Mouse (Mus musculus) large intestine, adult 2 months (tissue): Measurements from ENCODE around the gene Anxa2. TPM values are rescaled to one million over a fixed set of nuclear protein-coding genes. Genes with fewer than 3 reads are reported as not detected.

ENCODE experiments used
- DNase-seq: peaks from one replicate; pipeline ENCODE4 v3.0.0-alpha.2; 2012; ENCODE audit warnings: low read depth, low spot score
- WGBS: fragments of 180-500 bp; shearing (Covaris S2); methylation state at CpG from one replicate; pipeline ENCODE4 v1.1.7; 2018; 5-methylcytosine and 5-hydroxymethylcytosine counted together
- polyA plus RNA-seq: library from polyadenylated mRNA; depleted of rRNA; stranded (reverse); fragments of >200 nt; gene quantifications from 2 replicates; pipeline ENCODE4 v1.2.3, GENCODE M21; 2012; rRNA removed

The Anxa2 gene
- polyA plus RNA-seq: 898 and 1,061 TPM in 2 replicates

- DNase-seq: peak; percentile 96
- 5% methylated on average over 37 of the region's 37 CpGs for WGBS
These were observed at the start of gene Anxa2 for GRCm38 (mm10) chr9:69453066-69453900. TSS of gene Anxa2 (plus strand) at chr9:69453620.

- no peak for DNase-seq
- 86% methylated on average over 6 of the region's 6 CpGs for WGBS
These were observed 48.7 kb upstream of the Anxa2 start for GRCm38 (mm10) chr9:69404671-69405070.

GRCm38 (mm10) chr9:69419476-69419875 is 33.9 kb upstream of the Anxa2 start:
- 100% methylated on average over 1 of the region's 1 CpGs for WGBS
- no peak for DNase-seq

DNA sequence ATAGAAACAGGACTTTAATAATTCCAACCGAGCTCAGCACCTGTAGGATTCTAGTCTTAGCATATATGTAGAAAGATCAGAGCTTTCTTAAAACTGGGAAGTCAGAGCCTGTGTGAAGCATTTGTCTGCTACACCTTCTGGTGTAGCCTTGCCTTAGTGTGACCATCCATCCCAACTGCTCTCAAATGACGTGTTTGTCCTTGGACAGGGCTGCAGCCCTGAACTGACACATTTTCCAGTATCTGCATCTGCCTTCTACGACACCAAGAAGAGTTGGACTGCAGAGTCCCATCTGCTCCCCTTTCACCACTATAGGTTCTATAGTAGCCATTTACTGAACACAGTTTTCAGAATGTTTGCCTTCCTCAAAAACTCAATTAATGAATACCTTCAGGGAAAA is 22.9 kb upstream of the Anxa2 start:
- WGBS: 89% methylated on average over 3 of the region's 3 CpGs
- DNase-seq: no peak

- DNase-seq: no peak
- 80% methylated on average over 6 of the region's 6 CpGs for WGBS
These were observed 21.4 kb upstream of the Anxa2 start for GRCm38 (mm10) chr9:69431863-69432555.

GRCm38 (mm10) chr9:69435194-69435593 is 18.2 kb upstream of the Anxa2 start:
- 49% methylated on average over 10 of the region's 10 CpGs for WGBS
- DNase-seq: no peak

GRCm38 (mm10) chr9:69435662-69436061 is 17.8 kb upstream of the Anxa2 start:
- no peak for DNase-seq

DNA sequence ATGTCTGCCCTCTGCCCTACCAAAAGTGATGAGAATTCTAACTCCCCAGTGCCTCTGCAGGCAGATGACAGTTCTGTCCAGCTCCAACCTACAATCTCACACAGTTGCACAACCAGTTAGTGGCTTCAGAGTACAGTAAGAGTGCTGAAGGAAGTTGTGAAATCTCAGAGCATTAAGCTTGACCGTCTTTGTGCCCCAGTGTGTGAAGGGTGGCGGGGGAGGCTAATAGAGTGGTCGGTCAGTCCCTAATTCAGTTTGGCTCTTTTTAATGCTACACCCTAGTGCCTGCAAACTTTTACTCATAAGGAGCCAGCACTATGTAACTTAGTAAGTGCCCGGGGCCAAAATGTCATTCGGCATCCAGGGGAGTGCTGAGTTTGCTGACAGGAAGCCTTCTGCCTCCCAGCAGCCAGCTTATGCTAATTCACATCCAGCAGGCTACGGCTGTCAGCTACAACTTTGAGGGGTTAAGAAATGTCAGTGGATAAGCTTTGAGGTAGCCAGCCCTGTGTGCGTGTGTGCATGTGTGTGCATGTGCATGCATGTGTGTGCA is 13.5 kb upstream of the Anxa2 start:
- 37% methylated on average over 7 of the region's 7 CpGs for WGBS
- no peak for DNase-seq

DNA sequence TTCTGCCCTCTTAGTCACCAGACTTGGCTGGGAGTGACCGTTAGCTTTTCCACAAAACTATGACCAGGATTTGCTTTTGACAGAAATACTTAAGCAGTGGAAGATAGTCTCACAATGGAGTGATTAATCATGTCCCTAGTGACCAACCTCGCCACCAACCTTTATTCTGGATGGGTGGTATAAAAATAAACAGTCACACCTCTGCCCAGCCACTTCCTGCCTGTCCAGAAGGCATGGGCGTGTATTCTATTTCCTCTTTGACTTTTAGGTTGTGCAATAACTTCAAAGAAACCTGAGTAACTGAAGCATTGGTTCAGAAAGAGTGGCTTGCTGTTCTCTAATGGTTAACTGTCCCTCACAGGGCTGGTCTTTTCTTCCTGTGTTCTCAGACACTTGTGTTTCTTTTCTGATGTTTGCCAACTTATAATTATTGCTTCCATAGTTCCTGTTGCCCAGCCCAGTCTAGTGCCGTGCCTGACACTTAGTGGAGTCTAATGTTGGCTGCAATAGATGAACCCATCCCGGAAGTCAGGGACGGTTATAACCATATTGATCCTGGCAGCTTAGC is 10.9 kb upstream of the Anxa2 start:
- DNase-seq: no peak

DNA sequence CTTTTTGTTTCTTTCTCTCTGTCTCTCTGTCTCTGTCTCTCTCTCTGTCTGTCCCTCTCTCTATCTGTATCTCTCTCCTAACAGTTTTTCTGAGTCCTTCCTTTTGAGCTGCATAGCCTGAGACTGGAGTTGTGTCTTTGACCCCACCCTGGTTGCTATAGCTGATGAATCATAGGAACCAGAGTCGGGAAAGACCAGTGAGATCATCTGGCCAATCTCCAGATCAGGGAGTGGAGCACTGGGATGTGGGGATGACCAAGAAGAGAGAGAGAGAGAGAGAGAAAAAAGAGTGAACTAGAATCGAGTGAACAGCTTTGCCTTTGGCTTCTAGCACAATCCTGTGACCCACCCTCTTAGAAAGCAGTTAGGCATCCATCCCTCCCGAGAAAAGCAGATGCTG is 10.2 kb upstream of the Anxa2 start:
- 6% methylated on average over 3 of the region's 3 CpGs for WGBS
- peak; percentile 90 for DNase-seq

More for the DNA sequence above, 10.9 kb upstream of the Anxa2 start:
- 15% methylated on average over 6 of the region's 6 CpGs for WGBS

GRCm38 (mm10) chr9:69448801-69449200 is 4.6 kb upstream of the Anxa2 start:
- no peak for DNase-seq
- 69% methylated on average over 3 of the region's 3 CpGs for WGBS

DNA sequence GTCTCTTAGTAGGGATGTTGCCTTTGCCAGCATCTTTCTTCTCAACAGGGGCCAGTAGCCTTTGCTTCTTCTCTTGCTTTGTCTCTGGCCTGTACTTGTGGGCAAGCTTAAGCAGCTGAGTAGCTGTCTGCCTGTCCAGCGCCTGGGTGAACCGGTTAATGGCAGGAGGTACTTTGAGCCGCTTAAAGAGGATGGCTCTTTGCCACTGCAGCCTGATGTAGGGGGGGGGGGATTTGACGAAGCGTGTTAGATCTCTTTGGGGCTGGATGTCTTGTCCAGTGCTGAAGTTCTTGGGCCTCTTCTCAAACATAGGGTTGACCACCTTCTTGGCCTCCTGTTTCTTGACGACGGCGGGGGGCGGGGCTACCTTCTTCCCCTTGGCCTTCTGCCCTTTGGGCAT is 2.8 kb upstream of the Anxa2 start:
- no peak for DNase-seq
- WGBS: 82% methylated on average over 9 of the region's 9 CpGs

GRCm38 (mm10) chr9:69451886-69452810 is 1.3 kb upstream of the Anxa2 start:
- no peak for DNase-seq
- 93% methylated on average over 10 of the region's 10 CpGs for WGBS

DNA sequence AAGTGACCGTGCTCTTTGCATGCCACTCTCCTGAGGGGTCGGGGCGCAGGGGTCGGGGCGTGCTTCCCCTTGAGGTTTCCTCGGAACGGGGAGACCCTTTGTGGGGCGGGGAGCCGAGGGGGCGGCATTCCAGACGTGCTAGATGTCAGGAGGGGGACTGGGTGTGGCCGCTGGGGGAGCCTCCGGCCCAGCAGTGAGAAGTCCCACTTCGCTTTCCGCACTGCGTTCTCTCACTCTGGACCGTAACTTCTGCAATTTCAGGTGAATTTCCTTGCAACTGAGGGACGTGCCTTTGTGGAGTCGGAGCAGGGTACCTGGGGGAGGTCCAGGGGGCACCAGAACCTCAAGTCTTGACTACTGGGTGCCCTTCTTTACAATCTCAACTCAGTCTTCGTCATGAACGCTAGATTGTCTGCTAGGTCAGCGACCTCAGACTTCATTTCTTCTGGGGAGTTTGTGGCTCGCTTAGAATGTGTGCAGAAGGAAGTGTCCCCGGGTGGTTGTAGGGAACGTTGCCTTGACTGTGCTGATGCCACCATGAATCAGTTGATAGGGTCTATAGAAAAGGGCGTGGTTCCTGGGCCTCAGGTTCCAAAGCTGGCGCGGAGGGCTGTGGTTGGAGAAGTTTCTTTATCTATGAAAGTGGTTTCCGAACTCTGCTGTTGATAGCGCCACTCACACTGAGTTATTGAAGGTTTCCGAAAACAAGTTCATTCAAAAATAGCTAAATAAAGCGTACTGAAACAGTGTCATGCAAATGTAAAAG is 664 bp downstream of the Anxa2 start:
- WGBS: 5% methylated on average over 32 of the region's 32 CpGs
- DNase-seq: no peak

DNA sequence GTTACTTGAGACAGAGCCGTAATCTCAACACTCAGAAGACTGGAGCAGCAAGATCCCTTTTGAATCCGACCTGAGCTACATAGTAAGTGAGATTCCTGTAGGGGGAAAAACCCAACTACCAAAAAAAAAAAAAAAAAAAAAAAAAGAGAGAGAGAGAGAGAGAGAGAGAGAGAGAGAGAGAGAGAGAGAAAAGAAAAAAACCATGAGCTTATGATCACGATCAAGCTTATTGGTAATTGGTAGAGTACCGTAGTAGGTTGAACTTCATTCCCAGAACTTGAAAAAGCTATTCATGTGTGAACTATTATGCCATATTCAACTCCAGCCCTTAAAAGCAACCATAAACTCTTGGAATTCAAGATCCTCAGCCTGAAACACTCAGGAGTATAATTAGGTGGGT is 1.3 kb downstream of the Anxa2 start:
- WGBS: 24% methylated on average over 4 of the region's 4 CpGs
- no peak for DNase-seq

DNA sequence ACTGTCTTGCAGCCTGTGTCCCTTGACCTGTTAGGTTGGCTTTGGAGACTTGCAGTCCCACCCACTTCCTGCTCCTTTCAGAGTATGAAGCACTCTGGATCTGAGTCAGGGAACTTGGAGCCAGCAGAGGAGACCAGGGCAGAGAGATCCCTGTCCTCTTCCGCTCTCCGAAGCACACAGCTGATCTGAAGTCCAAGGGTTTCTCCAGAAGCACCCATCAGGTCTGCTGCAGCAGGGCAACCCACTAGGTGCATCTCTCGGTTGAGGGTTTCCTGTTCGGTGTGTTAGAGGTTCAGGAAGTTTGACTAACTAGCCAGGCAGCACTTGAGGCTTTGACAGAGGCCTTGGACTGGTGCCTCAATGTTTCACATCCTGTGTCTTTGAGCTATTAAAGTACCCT is 2.0 kb downstream of the Anxa2 start:
- DNase-seq: no peak

DNA sequence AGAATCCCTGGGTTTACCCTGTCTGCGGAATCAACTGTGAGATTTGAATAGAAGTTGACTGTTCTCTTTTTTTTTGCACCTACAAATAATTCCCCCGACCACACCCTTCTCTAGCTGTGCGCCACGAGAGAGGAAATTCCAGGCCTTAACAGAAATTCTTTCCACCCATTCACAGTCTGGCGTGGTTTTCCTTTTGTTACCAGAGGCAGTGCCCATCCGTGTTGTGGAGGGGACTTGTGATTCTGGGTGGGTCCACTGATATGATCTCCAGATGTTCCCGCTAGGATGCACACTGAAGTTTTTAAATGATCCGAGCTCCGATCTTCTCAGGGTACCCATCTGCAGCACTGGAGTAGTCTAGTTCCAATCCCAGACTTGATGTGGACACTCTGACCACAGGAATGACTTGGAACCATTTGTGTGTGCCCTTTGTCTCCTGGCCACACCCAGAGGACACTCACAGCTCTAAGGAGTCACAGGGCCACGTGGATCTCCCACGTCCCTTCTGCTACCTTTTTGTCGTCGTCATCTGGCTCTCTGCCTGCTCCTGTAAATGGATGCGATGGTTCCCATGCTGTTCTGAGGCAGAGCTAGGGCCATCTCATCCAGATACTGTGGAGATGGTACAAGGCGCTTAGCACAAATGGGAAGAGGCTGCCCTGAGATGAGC is 3.1 kb downstream of the Anxa2 start:
- no peak for DNase-seq
- WGBS: 35% methylated on average over 15 of the region's 15 CpGs

More for the DNA sequence above, 2.0 kb downstream of the Anxa2 start:
- 12% methylated on average over 4 of the region's 4 CpGs for WGBS

DNA sequence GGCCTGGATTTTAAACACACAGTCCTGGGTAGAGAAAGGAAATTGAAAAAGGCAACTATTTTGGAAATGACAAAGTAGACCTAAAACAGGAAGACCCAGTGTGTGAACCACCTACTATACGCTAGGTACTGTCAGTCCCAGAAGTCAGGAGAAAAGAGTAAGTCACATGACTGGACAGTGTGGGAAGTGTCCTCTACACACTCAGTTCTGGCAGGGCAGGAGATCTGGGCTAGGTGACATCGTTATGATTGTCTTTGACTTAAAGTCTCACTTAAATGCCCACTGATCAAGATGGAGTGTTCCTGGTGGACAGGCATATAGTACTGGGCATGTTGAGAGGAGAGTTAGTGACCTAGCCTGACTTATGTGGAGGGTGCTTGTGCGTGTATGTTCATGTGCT is 3.7 kb downstream of the Anxa2 start:
- no peak for DNase-seq
- 58% methylated on average over 3 of the region's 3 CpGs for WGBS
